8 mouse cellular contexts compared by ENCODE assay signal in the genomic region with DNA sequence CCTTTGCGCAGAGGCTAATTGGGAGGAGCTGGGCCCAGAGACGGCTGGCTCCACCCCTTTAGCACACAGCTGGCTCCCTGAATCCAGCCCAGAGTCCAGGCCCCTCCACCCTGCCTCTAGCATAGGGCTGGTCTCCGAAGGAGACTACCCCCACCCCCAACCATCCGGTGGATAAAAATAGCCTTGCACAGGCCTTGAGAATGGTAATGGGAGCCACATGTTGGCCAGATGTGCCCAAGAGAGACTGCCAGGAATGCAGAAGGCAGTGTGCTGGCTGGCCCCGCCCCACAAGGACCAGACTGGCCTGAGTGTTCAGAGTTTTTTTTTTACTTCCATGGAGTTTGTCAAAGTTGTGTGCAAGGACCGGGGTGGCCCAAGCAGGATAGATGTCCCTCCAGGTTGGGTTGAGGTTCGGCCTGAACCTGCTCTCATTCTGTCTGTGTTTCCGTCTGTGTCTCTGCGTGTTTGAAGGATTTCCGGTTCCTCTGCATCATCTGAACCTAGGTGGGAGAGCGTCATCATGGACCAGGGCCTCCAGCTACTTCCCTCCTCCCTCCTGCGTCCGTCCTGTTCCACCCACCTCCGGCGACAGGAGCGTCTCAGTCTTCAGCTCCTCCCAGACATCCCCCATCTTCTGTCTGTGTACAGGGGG. TPM values are rescaled to one million over a fixed set of nuclear protein-coding genes. Genes with fewer than 3 reads are reported as not detected.
DNase-seq lines count a peak whose midpoint lies in the region; ATAC-seq and TF ChIP-seq lines count a peak whose summit lies in the region.

No protein-coding gene starts in this region.

- intact Hi-C loops in gastrocnemius, postnatal 36 days (cut with DNase I), result no loop called here

- peak overlapping the region; percentile 20; the same call in 1 of the 2 replicates for H3K9ac ChIP-seq in lung, embryonic 15.5 days

- H3K4me2 ChIP-seq in lung, embryonic 15.5 days, result peak overlapping the region; percentile 60

- H3K79me2 ChIP-seq in C2C12 (ENCODE audit: control insufficient read depth, insufficient read depth), result peaks cover 14% of the 10 kb centered on the region

- no peaks in the 10 kb centered on the region for H3K27me3 ChIP-seq in C2C12 (ENCODE audit: control insufficient read depth, insufficient read depth, insufficient read length)
- H3K27me3 ChIP-seq in lung, embryonic 15.5 days, result no peaks in the 10 kb centered on the region

- no peak for TF ChIP-seq CTCF in C2C12 (IDR thresholded peaks at IDR 0.05; ENCODE audit: control insufficient read depth, insufficient read depth, insufficient read length)

- H3ac ChIP-seq in C2C12 (ENCODE audit: control insufficient read depth, insufficient read length, low read depth), result no peak overlapping the region

- H3K9me3 ChIP-seq in lung, embryonic 15.5 days, result no peaks in the 10 kb centered on the region

- ATAC-seq in lung, embryonic 15.5 days (ENCODE audit: borderline replicate concordance, extremely low read depth, low FRiP score, low TSS enrichment), result peak; percentile 82

- peak; percentile 72 for DNase-seq in adrenal gland, adult 8-10 months
- peak; percentile 67 to 69 for DNase-seq in gastrocnemius, postnatal 36 days
- peak; percentile 74 to 84 for DNase-seq in kidney, adult 8-10 months
- peak; percentile 86 for DNase-seq in testis, postnatal 10 days (ENCODE audit: low spot score)
- no peak for DNase-seq in cerebellum, adult 11-12 months
- DNase-seq in right cerebral cortex, postnatal 36 days (ENCODE audit: low spot score in 2 of 2), result no peak

- peaks cover 67% of the 10 kb centered on the region for H3K4me1 ChIP-seq in lung, embryonic 15.5 days

- WGBS in lung, embryonic 15.5 days, result 21% methylated on average over 16 of the region's 16 CpGs

- H3K4me3 ChIP-seq in C2C12 (ENCODE audit: insufficient read depth, poor library complexity, severe bottlenecking), result no peak overlapping the region
- H3K4me3 ChIP-seq in lung, embryonic 15.5 days, result peak overlapping the region; percentile 47

- peaks cover 7% of the 10 kb centered on the region for H3K36me3 ChIP-seq in C2C12 (ENCODE audit: control insufficient read depth, insufficient read depth)
- H3K36me3 ChIP-seq in lung, embryonic 15.5 days, result peaks cover 19% of the 10 kb centered on the region; the same call in 1 of the 2 replicates

- peak overlapping the region; percentile 98 for H3K27ac ChIP-seq in lung, embryonic 15.5 days

- H3K79me3 ChIP-seq in C2C12 (ENCODE audit: low read depth), result peaks cover 3% of the 10 kb centered on the region

TF ChIP-seq in C2C12, 6 proteins besides CTCF, POLR2A, EP300 and RAD21:
- TF ChIP-seq MYOD1 (IDR thresholded peaks at IDR 0.05; ENCODE audit: control insufficient read depth, insufficient read length, low read depth), result no peak
- no peak for TF ChIP-seq USF1 (IDR thresholded peaks at IDR 0.05; ENCODE audit: low read depth)
- TF ChIP-seq FOSL1 (IDR thresholded peaks at IDR 0.05; ENCODE audit: insufficient read depth, low read length, poor library complexity, severe bottlenecking), result no peak
- peak; percentile 97 for TF ChIP-seq MAX (IDR thresholded peaks at IDR 0.05)

RNA-seq across cellular contexts. Expression of a gene that starts 2.9 kb away (rescaled TPM):
- polyA plus RNA-seq in C2C12 (2012; fragmentation: generic; extraction: Trizol), result 51.6 TPM
- 10 to 100 TPM; 21.1 to 32.2 (median 27.0) TPM for total RNA-seq in adrenal gland, adult 8-10 months (2022)
- 1 to 10 TPM; 5.5 to 6.8 TPM for total RNA-seq in gastrocnemius, postnatal 36 days (2021)
- polyA plus RNA-seq in lung, embryonic 15.5 days (2015; fragmentation: Nextera tagmentation; extraction: Ambion mirVana), result 95.9 and 101 TPM in 2 replicates

RNA-seq across cellular contexts. Expression of a gene that starts 12.9 kb away (rescaled TPM):
- 0.27 TPM for polyA plus RNA-seq in C2C12 (2012; fragmentation: generic; extraction: Trizol)
- total RNA-seq in adrenal gland, adult 8-10 months (2022), result 1 to 10 TPM; 2.7 to 5.0 (median 4.3) TPM
- 1 to 10 TPM in 1 of 2 experiments, under 1 TPM in 1; 0.71 to 1.3 TPM for total RNA-seq in gastrocnemius, postnatal 36 days (2021)
- polyA plus RNA-seq in lung, embryonic 15.5 days (2015; fragmentation: Nextera tagmentation; extraction: Ambion mirVana), result 7.2 and 9.4 TPM in 2 replicates

RNA-seq across cellular contexts. Expression of a gene that starts 46.7 kb away (rescaled TPM):
- 11.0 TPM for polyA plus RNA-seq in C2C12 (2012; fragmentation: generic; extraction: Trizol)
- total RNA-seq in adrenal gland, adult 8-10 months (2022), result 10 to 100 TPM; 33.9 to 38.7 (median 37.6) TPM
- 10 to 100 TPM; 74.6 to 80.1 TPM for total RNA-seq in gastrocnemius, postnatal 36 days (2021)
- polyA plus RNA-seq in lung, embryonic 15.5 days (2015; fragmentation: Nextera tagmentation; extraction: Ambion mirVana), result 37.8 and 40.7 TPM in 2 replicates

RNA-seq across cellular contexts. Expression of a gene that starts 52.1 kb away (rescaled TPM):
- polyA plus RNA-seq in C2C12 (2012; fragmentation: generic; extraction: Trizol), result 85.7 TPM
- total RNA-seq in adrenal gland, adult 8-10 months (2022), result 100 to 1,000 TPM; 203 to 250 (median 221) TPM
- 100 to 1,000 TPM in 1 of 2 experiments, 10 to 100 TPM in 1; 87.9 to 106 TPM for total RNA-seq in gastrocnemius, postnatal 36 days (2021)
- 228 and 230 TPM in 2 replicates for polyA plus RNA-seq in lung, embryonic 15.5 days (2015; fragmentation: Nextera tagmentation; extraction: Ambion mirVana)

RNA-seq across cellular contexts. Expression of a gene that starts 54.0 kb away (rescaled TPM):
- polyA plus RNA-seq in C2C12 (2012; fragmentation: generic; extraction: Trizol), result 37.9 TPM
- 10 to 100 TPM; 22.3 to 33.2 (median 30.7) TPM for total RNA-seq in adrenal gland, adult 8-10 months (2022)
- total RNA-seq in gastrocnemius, postnatal 36 days (2021), result 1 to 10 TPM; 5.8 to 7.6 TPM
- 50.3 and 54.1 TPM in 2 replicates for polyA plus RNA-seq in lung, embryonic 15.5 days (2015; fragmentation: Nextera tagmentation; extraction: Ambion mirVana)

Comparison
In these comparisons a context has a peak if more than half of its experiments do, and no peak if none do; other contexts are left out.
1. DNase-seq: peak in adrenal gland, adult 8-10 months (single experiment), gastrocnemius, postnatal 36 days (2 of 2), kidney, adult 8-10 months (2 of 2) and testis, postnatal 10 days (single experiment); none in cerebellum, adult 11-12 months (single experiment) and right cerebral cortex, postnatal 36 days (0 of 2).